Mouse (Mus musculus) liver, embryonic 12.5 days (tissue): ENCODE results near the gene Med21. TPM values are rescaled to one million over a fixed set of nuclear protein-coding genes. Genes with fewer than 3 reads are reported as not detected.

Source experiments
- ATAC-seq: fragments of 200-750 bp; cut with Nextera tagmentation; 2 replicates; pipeline ENCODE4 v1.8.0; 2017; ENCODE audit warnings: moderate number of reproducible peaks, mild to moderate bottlenecking, moderate library complexity
- H3K27ac ChIP-seq: fragments of 300-500 bp; sonication (generic); 2 replicates; pipeline ENCODE4 v1.5.1; 2016; ENCODE audit warnings: mild to moderate bottlenecking
- H3K27me3 ChIP-seq: fragments of 300-500 bp; sonication (generic); replicated peaks from 2 replicates; pipeline ENCODE4 v1.6.1; 2016; ENCODE audit warnings: mild to moderate bottlenecking, moderate library complexity
- H3K36me3 ChIP-seq: fragments of 300-500 bp; sonication (generic); 2 replicates; pipeline ENCODE4 v1.6.1; 2016; ENCODE audit warnings: mild to moderate bottlenecking, moderate library complexity
- H3K4me1 ChIP-seq: fragments of 300-500 bp; sonication (generic); 2 replicates; pipeline ENCODE4 v1.6.1; 2016
- H3K4me2 ChIP-seq: fragments of 300-500 bp; sonication (generic); 2 replicates; pipeline ENCODE4 v1.6.1; 2016; ENCODE audit warnings: mild to moderate bottlenecking, moderate library complexity
- H3K4me3 ChIP-seq: fragments of 300-500 bp; sonication (generic); 2 replicates; pipeline ENCODE4 v1.5.1; 2016; ENCODE audit warnings: mild to moderate bottlenecking, moderate library complexity
- H3K9ac ChIP-seq: fragments of 300-500 bp; sonication (generic); 2 replicates; pipeline ENCODE4 v1.6.1; 2016; ENCODE audit warnings: mild to moderate bottlenecking, moderate library complexity
- H3K9me3 ChIP-seq: fragments of 300-500 bp; sonication (generic); replicated peaks from 2 replicates; pipeline ENCODE4 v1.6.1; 2016; ENCODE audit warnings: mild to moderate bottlenecking, moderate library complexity
- WGBS: fragments of 180-500 bp; shearing (Covaris S2); methylation state at CpG from one replicate; pipeline ENCODE4 v1.1.7; 2016; ENCODE audit not compliant: insufficient replicate concordance; 5-methylcytosine and 5-hydroxymethylcytosine counted together
- polyA plus RNA-seq: library from polyadenylated mRNA; unstranded; fragments of >200 nt; fragmentation: Nextera tagmentation; extraction: Ambion mirVana; gene quantifications from 2 replicates; pipeline ENCODE4 v1.2.1, GENCODE M21; 2016

Gene Med21
- 72.8 and 77.8 TPM in 2 replicates for polyA plus RNA-seq

DNA sequence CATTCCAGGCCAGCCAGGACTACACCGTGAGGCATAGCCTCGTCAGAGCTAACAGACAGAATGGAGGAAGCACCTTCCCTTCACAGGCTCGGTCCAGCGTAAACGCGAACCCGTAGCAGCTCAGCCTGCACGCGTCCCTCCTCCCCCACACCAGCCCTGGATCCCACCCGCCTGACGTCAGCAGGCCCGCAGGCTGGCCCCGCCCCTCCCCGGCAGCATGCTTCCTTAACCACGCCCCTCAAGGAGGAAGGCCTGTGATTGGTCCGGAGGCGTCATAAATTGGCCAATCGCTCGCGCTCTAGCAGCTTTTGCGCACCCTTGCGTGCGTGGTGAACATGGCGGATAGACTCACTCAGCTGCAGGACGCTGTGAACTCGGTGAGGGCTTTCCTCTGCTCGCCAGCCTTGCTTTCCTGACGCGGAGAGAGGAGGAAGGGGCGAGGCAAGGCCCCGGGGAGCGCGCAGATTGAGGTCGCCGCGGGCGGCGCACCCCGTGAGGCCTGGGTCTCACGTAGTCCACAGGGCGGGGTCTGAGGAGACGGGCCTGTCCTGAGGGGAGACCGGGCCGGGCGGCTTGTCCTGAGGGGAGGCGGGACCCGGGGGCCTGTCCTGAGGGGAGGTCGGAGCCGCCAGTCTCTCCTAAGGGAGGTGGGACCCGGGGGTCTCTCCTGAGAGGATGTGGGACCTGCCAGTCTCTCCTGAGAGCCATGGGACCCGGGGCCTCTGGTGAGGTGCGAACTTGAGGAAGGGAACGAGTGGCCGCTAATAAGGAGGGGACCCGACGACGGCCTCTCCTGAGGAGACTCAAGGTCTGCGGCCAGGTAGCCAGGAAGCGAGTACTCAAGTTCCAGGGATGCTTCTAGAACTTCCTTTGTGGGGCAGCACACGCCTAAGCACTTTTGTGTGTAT lies at the start of gene Med21, which contains the start of gene Tm7sf3:
Gene Med21, plus strand, starts transcription at position 272 of the 908 bp plus-strand sequence.
Gene Tm7sf3, minus strand, starts transcription at position 549 of the 908 bp plus-strand sequence.
- peak; percentile 92 for ATAC-seq
- Histone ChIP-seq H3K27me3 (no peaks in the 10 kb centered on the region), H3K4me2 (peak within 1 kb of the TSS; percentile 91), H3K27ac (peak within 1 kb of the TSS; percentile 90), H3K4me3 (peak within 1 kb of the TSS; percentile 78), H3K36me3 (0 out of 2 replicates have a peak, but pooled peaks cover 5% of the 10 kb centered on the region), H3K9ac (peak within 1 kb of the TSS; percentile 96), H3K9me3 (no peaks in the 10 kb centered on the region), H3K4me1 (peaks cover 51% of the 10 kb centered on the region)
- under 1% methylated on average over 60 of the region's 60 CpGs for WGBS

DNA sequence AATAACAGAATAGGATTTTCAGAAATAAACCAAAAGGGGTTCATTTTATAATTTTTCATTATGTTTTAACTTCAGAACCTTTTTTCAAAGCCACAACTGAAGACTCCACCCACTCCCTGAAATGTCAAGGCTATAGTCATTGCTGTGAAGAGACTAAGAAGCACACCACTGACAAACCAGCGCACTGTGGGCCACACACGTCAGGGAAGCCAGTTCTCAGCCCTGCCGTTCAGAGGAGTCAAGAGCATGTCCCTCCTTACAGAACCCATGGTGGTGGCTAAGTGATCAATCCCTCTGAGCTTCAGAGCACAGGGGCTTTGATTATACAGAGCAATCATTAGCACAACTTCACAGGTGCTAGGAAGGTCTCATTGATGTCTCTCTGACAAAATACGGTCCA lies 39.7 kb upstream of the Med21 start:
- H3K9me3 ChIP-seq: no peaks in the 10 kb centered on the region
- no peak overlapping the region; the same call in 1 of the 2 replicates for H3K9ac ChIP-seq
- H3K4me1 ChIP-seq: no peaks in the 10 kb centered on the region
- H3K36me3 ChIP-seq: peaks cover 95% of the 10 kb centered on the region
- no peak overlapping the region for H3K4me3 ChIP-seq
- 0 out of 2 replicates have a peak overlapping the region, but pooled peaks have one; percentile 6 for H3K27ac ChIP-seq
- no peak overlapping the region for H3K4me2 ChIP-seq
- H3K27me3 ChIP-seq: no peaks in the 10 kb centered on the region
- 81% methylated on average over 4 of the region's 4 CpGs for WGBS
- ATAC-seq: no peak

- H3K27ac ChIP-seq: no peak overlapping the region
- H3K4me3 ChIP-seq: no peak overlapping the region
- H3K36me3 ChIP-seq: peaks cover 96% of the 10 kb centered on the region
- no peak overlapping the region for H3K9ac ChIP-seq
- no peaks in the 10 kb centered on the region for H3K9me3 ChIP-seq
- no peaks in the 10 kb centered on the region for H3K4me1 ChIP-seq
- H3K27me3 ChIP-seq: no peaks in the 10 kb centered on the region
- ATAC-seq: no peak
- no peak overlapping the region for H3K4me2 ChIP-seq
- 85% methylated on average over 10 of the region's 10 CpGs for WGBS
Measured at GRCm38 (mm10) chr6:146603651-146604050, 38.7 kb upstream of the Med21 start.

GRCm38 (mm10) chr6:146611385-146611784 lies 31.0 kb upstream of the Med21 start:
- Histone ChIP-seq H3K9me3 (no peaks in the 10 kb centered on the region), H3K27ac (peak overlapping the region; percentile 98), H3K4me3 (0 out of 2 replicates have a peak overlapping the region, but pooled peaks have one; percentile 9), H3K9ac (peak overlapping the region; percentile 71), H3K36me3 (peaks cover 91% of the 10 kb centered on the region), H3K4me1 (peaks cover 58% of the 10 kb centered on the region), H3K27me3 (no peaks in the 10 kb centered on the region), H3K4me2 (peak overlapping the region; percentile 66)
- ATAC-seq: peak; percentile 91
- WGBS: 43% methylated on average over 6 of the region's 6 CpGs

DNA sequence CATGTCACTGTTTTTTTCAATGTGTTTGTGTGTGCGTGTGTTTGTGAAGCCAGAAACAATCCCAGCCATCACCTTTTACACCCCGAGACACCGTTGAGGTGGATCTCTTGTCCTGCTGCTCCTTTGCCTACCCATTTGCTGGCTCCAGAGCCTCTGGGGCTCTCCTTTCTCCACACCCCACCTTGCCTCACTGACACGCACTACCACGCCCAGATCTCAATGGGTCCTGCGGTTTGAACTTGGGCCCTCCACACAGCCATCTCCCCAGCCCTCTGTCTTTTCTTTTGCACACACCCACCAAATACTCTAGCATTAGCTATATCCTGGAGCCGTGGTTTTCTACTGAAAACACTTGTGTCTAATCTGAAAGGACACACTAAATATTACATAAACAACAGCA lies 30.4 kb upstream of the Med21 start:
- H3K4me3 ChIP-seq: 0 out of 2 replicates have a peak overlapping the region, but pooled peaks have one; percentile 9
- peak overlapping the region; percentile 66 for H3K4me2 ChIP-seq

DNA sequence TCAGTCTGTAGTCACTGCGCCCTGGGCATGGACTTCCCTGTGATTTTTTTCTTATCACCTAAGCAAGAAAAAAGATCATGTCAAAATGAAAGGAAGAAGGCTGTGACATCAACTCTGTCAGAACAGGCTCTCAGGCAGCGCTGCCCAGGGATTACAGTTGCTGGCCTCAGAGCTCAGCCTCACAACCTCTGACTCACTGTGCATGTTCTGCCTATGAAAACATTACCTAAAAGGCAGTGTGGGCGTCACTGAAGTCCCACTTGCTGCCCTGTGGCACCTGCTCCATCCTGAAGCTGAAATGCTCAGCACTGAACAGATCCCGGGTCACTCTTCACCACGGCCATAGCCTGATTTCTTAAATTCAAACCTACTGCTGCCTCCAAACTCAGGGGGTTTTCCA lies 29.6 kb upstream of the Med21 start:
- H3K9ac ChIP-seq: peak overlapping the region; percentile 71; the same call in 1 of the 2 replicates
- H3K4me1 ChIP-seq: peaks cover 58% of the 10 kb centered on the region
- H3K27me3 ChIP-seq: no peaks in the 10 kb centered on the region
- H3K4me2 ChIP-seq: peak overlapping the region; percentile 66; the same call in 1 of the 2 replicates
- no peak overlapping the region for H3K4me3 ChIP-seq
- no peaks in the 10 kb centered on the region for H3K9me3 ChIP-seq
- ATAC-seq: no peak
- H3K27ac ChIP-seq: peak overlapping the region; percentile 98
- peaks cover 91% of the 10 kb centered on the region for H3K36me3 ChIP-seq
- WGBS: 91% methylated on average over 5 of the region's 5 CpGs

More for the DNA sequence above, 30.4 kb upstream of the Med21 start:
- WGBS: 56% methylated on average over 7 of the region's 7 CpGs
- H3K9me3 ChIP-seq: no peaks in the 10 kb centered on the region
- H3K4me1 ChIP-seq: peaks cover 58% of the 10 kb centered on the region
- H3K9ac ChIP-seq: peak overlapping the region; percentile 71
- peak; percentile 85 for ATAC-seq
- H3K27ac ChIP-seq: peak overlapping the region; percentile 98
- H3K27me3 ChIP-seq: no peaks in the 10 kb centered on the region
- H3K36me3 ChIP-seq: peaks cover 91% of the 10 kb centered on the region

GRCm38 (mm10) chr6:146613907-146614306 lies 28.4 kb upstream of the Med21 start:
- Histone ChIP-seq H3K27ac (peak overlapping the region; percentile 98), H3K9ac (no peak overlapping the region; the same call in 1 of the 2 replicates), H3K4me2 (0 out of 2 replicates have a peak overlapping the region, but pooled peaks have one; percentile 52), H3K4me1 (peaks cover 58% of the 10 kb centered on the region), H3K27me3 (no peaks in the 10 kb centered on the region), H3K4me3 (no peak overlapping the region), H3K36me3 (peaks cover 91% of the 10 kb centered on the region), H3K9me3 (no peaks in the 10 kb centered on the region)
- WGBS: 81% methylated on average over 5 of the region's 5 CpGs
- no peak for ATAC-seq

DNA sequence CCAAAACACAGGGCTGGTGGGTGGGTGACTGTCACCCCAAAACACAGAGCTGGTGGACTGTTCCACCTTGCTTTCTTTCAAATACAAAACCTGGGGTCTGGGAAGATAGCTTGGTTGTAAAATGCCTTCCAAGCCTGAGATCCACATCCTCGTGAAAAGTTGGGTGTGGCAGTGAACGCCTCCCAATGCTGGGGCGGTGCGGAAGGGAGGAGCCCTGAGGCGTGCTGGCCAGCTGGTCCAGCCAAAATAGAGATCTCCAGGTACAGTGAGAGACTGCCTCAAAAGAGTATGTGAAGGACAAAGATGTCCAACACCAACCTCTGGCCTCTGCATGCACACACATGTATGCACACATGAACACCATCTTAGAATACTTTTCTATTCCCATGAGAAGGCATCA lies 27.8 kb upstream of the Med21 start:
- peaks cover 90% of the 10 kb centered on the region for H3K36me3 ChIP-seq
- H3K9me3 ChIP-seq: no peaks in the 10 kb centered on the region
- H3K4me3 ChIP-seq: no peak overlapping the region
- peaks cover 56% of the 10 kb centered on the region for H3K4me1 ChIP-seq
- peak; percentile 73 for ATAC-seq
- H3K27me3 ChIP-seq: no peaks in the 10 kb centered on the region
- peak overlapping the region; percentile 52 for H3K4me2 ChIP-seq
- H3K9ac ChIP-seq: peak overlapping the region; percentile 35
- WGBS: 57% methylated on average over 5 of the region's 5 CpGs
- peak overlapping the region; percentile 98 for H3K27ac ChIP-seq

- Histone ChIP-seq H3K4me1 (peaks cover 42% of the 10 kb centered on the region), H3K4me2 (no peak overlapping the region), H3K4me3 (no peak overlapping the region), H3K9ac (no peak overlapping the region), H3K27me3 (no peaks in the 10 kb centered on the region), H3K9me3 (no peaks in the 10 kb centered on the region), H3K36me3 (peaks cover 91% of the 10 kb centered on the region), H3K27ac (peak overlapping the region; percentile 98)
- WGBS: 85% methylated on average over 8 of the region's 8 CpGs
- ATAC-seq: no peak
Measured at GRCm38 (mm10) chr6:146615891-146616290, 26.5 kb upstream of the Med21 start.

- Histone ChIP-seq H3K4me2 (no peak overlapping the region), H3K4me1 (peaks cover 39% of the 10 kb centered on the region), H3K9me3 (no peaks in the 10 kb centered on the region), H3K36me3 (peaks cover 99% of the 10 kb centered on the region), H3K27ac (peak overlapping the region; percentile 25; the same call in 1 of the 2 replicates), H3K9ac (no peak overlapping the region), H3K4me3 (no peak overlapping the region), H3K27me3 (no peaks in the 10 kb centered on the region)
- WGBS: 84% methylated on average over 2 of the region's 2 CpGs
- ATAC-seq: no peak
Measured at GRCm38 (mm10) chr6:146616670-146617069, 25.7 kb upstream of the Med21 start.

GRCm38 (mm10) chr6:146628123-146628522 lies 14.2 kb upstream of the Med21 start:
- 77% methylated on average over 3 of the region's 3 CpGs for WGBS
- peaks cover 34% of the 10 kb centered on the region for H3K36me3 ChIP-seq
- no peak overlapping the region for H3K4me2 ChIP-seq
- peaks cover 50% of the 10 kb centered on the region for H3K4me1 ChIP-seq
- peak overlapping the region; percentile 45; the same call in 1 of the 2 replicates for H3K9ac ChIP-seq
- H3K27ac ChIP-seq: peak overlapping the region; percentile 38
- no peak overlapping the region for H3K4me3 ChIP-seq
- ATAC-seq: no peak
- no peaks in the 10 kb centered on the region for H3K9me3 ChIP-seq
- no peaks in the 10 kb centered on the region for H3K27me3 ChIP-seq
